12 mouse cellular contexts compared by ENCODE assay signal in genomic region chr14:24794359-24794845, GRCm38 (mm10).
DNase-seq lines count a peak whose midpoint lies in the region; ATAC-seq and TF ChIP-seq lines count a peak whose summit lies in the region.
"Had no signal": no experiment of that assay in that cellular context is flagged by ENCODE, and none has a peak within 500 bp of the region (broad histone marks: within the 10 kb centered on the region; RNA-seq: fewer than 3 reads in every experiment).

No protein-coding gene starts in this region.

- WGBS in heart, embryonic 11.5 days (ENCODE audit: insufficient replicate concordance) = 64% methylated on average over 12 of the region's 12 CpGs
- whole genome bisulfite sequencing in midbrain, embryonic 11.5 days = 69% methylated on average over 12 of the region's 12 CpGs
- 59% methylated on average over 12 of the region's 12 CpGs for WGBS in midbrain, postnatal 0 days
- 62% methylated on average over 12 of the region's 12 CpGs for WGBS in stomach, embryonic 16.5 days
- WGBS in midbrain, embryonic 14.5 days = 66% methylated on average over 12 of the region's 12 CpGs

- H3K27ac ChIP-seq in heart, embryonic 11.5 days (ENCODE audit: low read depth, low read length) = no peak overlapping the region
- no peak overlapping the region for H3K27ac ChIP-seq in midbrain, embryonic 11.5 days (ENCODE audit: low read depth, low read length)
- H3K27ac ChIP-seq in midbrain, postnatal 0 days (ENCODE audit: low read depth, low read length) = no peak overlapping the region
- H3K27ac ChIP-seq in stomach, embryonic 16.5 days (ENCODE audit: low read length) = peak overlapping the region; percentile 72; the same call in 1 of the 2 replicates
- no peak overlapping the region for H3K27ac ChIP-seq in midbrain, embryonic 14.5 days (replicated peaks; ENCODE audit: low read depth, low read length)

- no peak overlapping the region for H3K9ac ChIP-seq in heart, embryonic 11.5 days (ENCODE audit: low read depth, low read length)
- H3K9ac ChIP-seq in midbrain, embryonic 11.5 days (ENCODE audit: low read length) = no peak overlapping the region
- no peak overlapping the region for H3K9ac ChIP-seq in midbrain, postnatal 0 days (replicated peaks; ENCODE audit: low read length, poor library complexity, severe bottlenecking)
- no peak overlapping the region for H3K9ac ChIP-seq in stomach, embryonic 16.5 days (ENCODE audit: low read length)
- H3K9ac ChIP-seq in midbrain, embryonic 14.5 days (replicated peaks; ENCODE audit: low read length) = no peak overlapping the region
- H3K9ac ChIP-seq: liver, postnatal 0 days had no signal

- no peaks in the 10 kb centered on the region for H3K27me3 ChIP-seq in heart, embryonic 11.5 days (ENCODE audit: control insufficient read depth, insufficient read depth, low read length)
- H3K27me3 ChIP-seq in midbrain, embryonic 11.5 days (ENCODE audit: control insufficient read depth, insufficient read depth, low read length) = no peaks in the 10 kb centered on the region
- H3K27me3 ChIP-seq in midbrain, postnatal 0 days (ENCODE audit: insufficient read depth, low read length) = no peaks in the 10 kb centered on the region
- H3K27me3 ChIP-seq in stomach, embryonic 16.5 days (ENCODE audit: control insufficient read depth, insufficient read depth, low read length) = no peaks in the 10 kb centered on the region
- no peaks in the 10 kb centered on the region for H3K27me3 ChIP-seq in midbrain, embryonic 14.5 days (ENCODE audit: control insufficient read depth, insufficient read depth, low read length)

- no peak overlapping the region for H3K4me3 ChIP-seq in heart, embryonic 11.5 days (ENCODE audit: low read depth, low read length)
- no peak overlapping the region for H3K4me3 ChIP-seq in midbrain, embryonic 11.5 days (ENCODE audit: low read depth, low read length)
- no peak overlapping the region for H3K4me3 ChIP-seq in midbrain, postnatal 0 days (ENCODE audit: low read depth, low read length)
- H3K4me3 ChIP-seq in stomach, embryonic 16.5 days (replicated peaks; ENCODE audit: low read length) = no peak overlapping the region
- no peak overlapping the region for H3K4me3 ChIP-seq in midbrain, embryonic 14.5 days (replicated peaks; ENCODE audit: low read depth, low read length)
- H3K4me3 ChIP-seq: megakaryocyte, embryonic 14.5 days had no signal

- no peaks in the 10 kb centered on the region for H3K36me3 ChIP-seq in heart, embryonic 11.5 days (ENCODE audit: control insufficient read depth, insufficient read depth, low read length)
- no peaks in the 10 kb centered on the region for H3K36me3 ChIP-seq in midbrain, embryonic 11.5 days (ENCODE audit: control insufficient read depth, insufficient read depth, low read length)
- H3K36me3 ChIP-seq in midbrain, postnatal 0 days (ENCODE audit: insufficient read depth, low read length) = no peaks in the 10 kb centered on the region
- H3K36me3 ChIP-seq in stomach, embryonic 16.5 days (ENCODE audit: control insufficient read depth, insufficient read depth, low read length) = no peaks in the 10 kb centered on the region
- H3K36me3 ChIP-seq in midbrain, embryonic 14.5 days (ENCODE audit: control insufficient read depth, insufficient read depth, low read length) = no peaks in the 10 kb centered on the region

- TF ChIP-seq CTCF in midbrain, postnatal 0 days (IDR thresholded peaks at IDR 0.05) = no peak

- H3K4me2 ChIP-seq in heart, embryonic 11.5 days = no peak overlapping the region
- H3K4me2 ChIP-seq in midbrain, embryonic 11.5 days = no peak overlapping the region
- no peak overlapping the region for H3K4me2 ChIP-seq in midbrain, postnatal 0 days (ENCODE audit: low read depth, low read length, poor library complexity, severe bottlenecking)
- H3K4me2 ChIP-seq in stomach, embryonic 16.5 days (ENCODE audit: low read depth, low read length) = no peak overlapping the region
- no peak overlapping the region for H3K4me2 ChIP-seq in midbrain, embryonic 14.5 days (ENCODE audit: low read length)

- no peaks in the 10 kb centered on the region for H3K9me3 ChIP-seq in heart, embryonic 11.5 days (replicated peaks; ENCODE audit: control insufficient read depth, low read length)
- H3K9me3 ChIP-seq in midbrain, embryonic 11.5 days (ENCODE audit: control insufficient read depth, low read length) = no peaks in the 10 kb centered on the region
- no peaks in the 10 kb centered on the region for H3K9me3 ChIP-seq in midbrain, postnatal 0 days (ENCODE audit: low read length)
- no peaks in the 10 kb centered on the region for H3K9me3 ChIP-seq in stomach, embryonic 16.5 days (replicated peaks; ENCODE audit: control insufficient read depth, low read length)
- H3K9me3 ChIP-seq in midbrain, embryonic 14.5 days (ENCODE audit: control insufficient read depth, low read length) = no peaks in the 10 kb centered on the region

- DNase-seq in cerebellum, adult 11 months = peak; percentile 35
- no peak for DNase-seq in cerebellum, postnatal 4 days (ENCODE audit: low spot score in 2 of 2)
- peak; percentile 17 for DNase-seq in heart, postnatal 4 days
- DNase-seq in midbrain, embryonic 11.5 days (ENCODE audit: low spot score, missing footprints) = peak; percentile 69
- no peak for DNase-seq in midbrain, postnatal 0 days (ENCODE audit: low spot score)
- no peak for DNase-seq in midbrain, embryonic 14.5 days
- DNase-seq: adrenal gland, postnatal 36 days; liver, postnatal 0 days; retina, postnatal 1 day had no signal

- H3K4me1 ChIP-seq in heart, embryonic 11.5 days (ENCODE audit: control insufficient read depth, insufficient read depth, low read length) = no peaks in the 10 kb centered on the region
- peaks cover 4% of the 10 kb centered on the region; the same call in 1 of the 2 replicates for H3K4me1 ChIP-seq in midbrain, embryonic 11.5 days (ENCODE audit: control insufficient read depth, insufficient read depth, low read length)
- H3K4me1 ChIP-seq in midbrain, postnatal 0 days (ENCODE audit: insufficient read depth, low read length) = peaks cover 2% of the 10 kb centered on the region; the same call in 1 of the 2 replicates
- 0 out of 2 replicates have a peak, but pooled peaks cover 7% of the 10 kb centered on the region for H3K4me1 ChIP-seq in stomach, embryonic 16.5 days (ENCODE audit: control insufficient read depth, insufficient read depth, low read length)
- H3K4me1 ChIP-seq in midbrain, embryonic 14.5 days (ENCODE audit: control insufficient read depth, insufficient read depth, low read length) = 0 out of 2 replicates have a peak, but pooled peaks cover 4% of the 10 kb centered on the region
- H3K4me1 ChIP-seq: megakaryocyte, embryonic 14.5 days had no signal

- ATAC-seq in heart, embryonic 11.5 days (replicated peaks; ENCODE audit: insufficient number of reproducible peaks, low FRiP score, low TSS enrichment) = no peak
- ATAC-seq in midbrain, embryonic 11.5 days (ENCODE audit: low FRiP score) = no peak
- ATAC-seq in midbrain, postnatal 0 days (ENCODE audit: low FRiP score) = no peak
- no peak for ATAC-seq in stomach, embryonic 16.5 days (ENCODE audit: insufficient read depth, low FRiP score)
- no peak for ATAC-seq in midbrain, embryonic 14.5 days (ENCODE audit: low FRiP score, low TSS enrichment)
- ATAC-seq: liver, postnatal 0 days had no signal

Comparison
In these comparisons a context has a peak if more than half of its experiments do, and no peak if none do; other contexts are left out.
1. DNase-seq: peak in cerebellum, adult 11 months (single experiment), heart, postnatal 4 days (single experiment) and midbrain, embryonic 11.5 days (single experiment); none in cerebellum, postnatal 4 days (0 of 2), midbrain, postnatal 0 days (single experiment) and midbrain, embryonic 14.5 days (single experiment).